Mouse (Mus musculus) limb, embryonic 11.5 days (tissue): ENCODE measurements around the gene Olfr457. TPM values are rescaled to one million over a fixed set of nuclear protein-coding genes. Genes with fewer than 3 reads are reported as not detected.

ENCODE experiments used
- ATAC-seq: fragments of 200-750 bp; cut with Nextera tagmentation; 2 replicates; pipeline ENCODE4 v1.8.0; 2017; ENCODE audit warnings: low read depth; ENCODE audit not compliant: insufficient number of reproducible peaks, low FRiP score, low TSS enrichment
- DNase-seq: peaks from one replicate; pipeline ENCODE4 v3.0.0-alpha.2; 2015; ENCODE audit warnings: low spot score
- H3K27ac ChIP-seq: fragments of 300-500 bp; sonication (generic); replicated peaks from 2 replicates; pipeline ENCODE4 v1.5.1; 2014; ENCODE audit warnings: low read depth, mild to moderate bottlenecking, low read length
- H3K27me3 ChIP-seq: fragments of 300-500 bp; sonication (generic); 2 replicates; pipeline ENCODE4 v1.6.1; 2014; ENCODE audit warnings: mild to moderate bottlenecking, low read length, mixed read lengths; ENCODE audit not compliant: control insufficient read depth, insufficient read depth
- H3K36me3 ChIP-seq: fragments of 300-500 bp; sonication (generic); 2 replicates; pipeline ENCODE4 v1.6.1; 2014; ENCODE audit warnings: mild to moderate bottlenecking, low read length, moderate library complexity, mixed read lengths; ENCODE audit not compliant: control insufficient read depth, insufficient read depth
- H3K4me1 ChIP-seq: fragments of 300-500 bp; sonication (generic); 2 replicates; pipeline ENCODE4 v1.6.1; 2014; ENCODE audit warnings: low read length, mixed read lengths; ENCODE audit not compliant: control insufficient read depth, insufficient read depth
- H3K4me2 ChIP-seq: fragments of 300-500 bp; sonication (generic); 2 replicates; pipeline ENCODE4 v1.6.1; 2014; ENCODE audit warnings: low read depth, mild to moderate bottlenecking, moderate library complexity; ENCODE audit not compliant: severe bottlenecking
- H3K4me3 ChIP-seq: fragments of 300-500 bp; sonication (generic); 2 replicates; pipeline ENCODE4 v1.5.1; 2014; ENCODE audit warnings: low read depth, low read length
- H3K9ac ChIP-seq: fragments of 300-500 bp; sonication (generic); 2 replicates; pipeline ENCODE4 v1.6.1; 2014; ENCODE audit warnings: mild to moderate bottlenecking, low read length
- H3K9me3 ChIP-seq: fragments of 300-500 bp; sonication (generic); 2 replicates; pipeline ENCODE4 v1.6.1; 2016; ENCODE audit warnings: low read length; ENCODE audit not compliant: control insufficient read depth
- WGBS: fragments of 180-500 bp; shearing (Covaris S2); extraction: QIAGEN DNeasy Blood & Tissue Kit; methylation state at CpG from one replicate; pipeline ENCODE4 v1.1.7; 2014; 5-methylcytosine and 5-hydroxymethylcytosine counted together
- polyA plus RNA-seq: library from polyadenylated mRNA; unstranded; fragments of >200 nt; fragmentation: Nextera tagmentation; extraction: Ambion mirVana; gene quantifications from 2 replicates; pipeline ENCODE4 v1.2.1, GENCODE M21; 2014

Olfr457 gene
- polyA plus RNA-seq, 1 experiment from 2014 or later: not detected

GRCm38 (mm10) chr6:42465096-42465495 lies 11.0 kb downstream of the Olfr457 start, which contains the start of gene Olfr458:
Gene Olfr458, minus strand, starts transcription at chr6:42465196.
- 81% methylated on average over 1 of the region's 1 CpGs for WGBS
- ATAC-seq: no peak
- no peaks in the 10 kb centered on the region for H3K9me3 ChIP-seq

GRCm38 (mm10) chr6:42447381-42447780 lies 28.8 kb downstream of the Olfr457 start:
- Histone ChIP-seq H3K36me3 (no peaks in the 10 kb centered on the region), H3K4me1 (no peaks in the 10 kb centered on the region), H3K4me2 (no peak overlapping the region), H3K9ac (no peak overlapping the region), H3K27me3 (no peaks in the 10 kb centered on the region), H3K4me3 (no peak overlapping the region), H3K27ac (no peak overlapping the region), H3K9me3 (no peaks in the 10 kb centered on the region)
- no peak for ATAC-seq
- 93% methylated on average over 2 of the region's 2 CpGs for WGBS
- DNase-seq: no peak

More at GRCm38 (mm10) chr6:42465096-42465495, 11.0 kb downstream of the Olfr457 start, which contains the start of gene Olfr458:
- Histone ChIP-seq H3K27ac (no peak within 1 kb of the TSS), H3K9ac (no peak within 1 kb of the TSS), H3K27me3 (no peaks in the 10 kb centered on the region), H3K4me1 (no peaks in the 10 kb centered on the region), H3K36me3 (no peaks in the 10 kb centered on the region), H3K4me3 (no peak within 1 kb of the TSS), H3K4me2 (no peak within 1 kb of the TSS)
- no peak for DNase-seq

- no peak overlapping the region for H3K4me2 ChIP-seq
- ATAC-seq: no peak
- no peaks in the 10 kb centered on the region for H3K4me1 ChIP-seq
- H3K9ac ChIP-seq: no peak overlapping the region
- no peak overlapping the region for H3K4me3 ChIP-seq
- no peaks in the 10 kb centered on the region for H3K27me3 ChIP-seq
- no peak overlapping the region for H3K27ac ChIP-seq
- H3K9me3 ChIP-seq: no peaks in the 10 kb centered on the region
- no peaks in the 10 kb centered on the region for H3K36me3 ChIP-seq
- WGBS: 81% methylated on average over 2 of the region's 2 CpGs
- DNase-seq: no peak
Measured at GRCm38 (mm10) chr6:42444491-42444890, 31.6 kb downstream of the Olfr457 start.

GRCm38 (mm10) chr6:42441395-42441794 lies 34.7 kb downstream of the Olfr457 start:
- ATAC-seq (no peak), DNase-seq (no peak)
- Histone ChIP-seq H3K9me3 (no peaks in the 10 kb centered on the region), H3K27ac (no peak overlapping the region), H3K4me3 (no peak overlapping the region), H3K36me3 (no peaks in the 10 kb centered on the region), H3K4me1 (no peaks in the 10 kb centered on the region), H3K27me3 (no peaks in the 10 kb centered on the region), H3K4me2 (no peak overlapping the region), H3K9ac (no peak overlapping the region)
- 82% methylated on average over 2 of the region's 2 CpGs for WGBS

DNA sequence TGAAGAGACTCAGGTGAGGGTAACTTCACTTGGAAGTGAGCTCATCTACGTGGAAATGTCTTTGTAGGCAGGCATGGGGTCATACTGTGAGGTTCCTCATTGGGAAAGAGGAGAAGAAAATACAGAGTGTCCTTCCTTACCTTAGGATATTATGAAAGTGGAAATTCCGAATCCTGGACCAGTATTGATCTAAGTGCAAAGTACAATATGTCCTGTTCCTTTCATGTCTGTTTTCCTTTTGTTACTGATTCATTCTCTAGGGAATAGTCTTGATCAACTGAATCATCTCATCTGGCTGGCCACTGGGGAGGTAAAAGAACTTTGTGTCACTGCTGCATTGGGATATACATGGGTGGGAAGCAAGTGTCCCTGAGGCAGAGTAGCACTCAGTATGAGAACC lies 40.6 kb downstream of the Olfr457 start:
- 85% methylated on average over 2 of the region's 2 CpGs for WGBS
- Histone ChIP-seq H3K27me3 (no peaks in the 10 kb centered on the region), H3K4me1 (no peaks in the 10 kb centered on the region), H3K9ac (no peak overlapping the region), H3K9me3 (no peaks in the 10 kb centered on the region), H3K27ac (no peak overlapping the region), H3K4me3 (no peak overlapping the region), H3K36me3 (no peaks in the 10 kb centered on the region), H3K4me2 (no peak overlapping the region)
- DNase-seq: no peak
- ATAC-seq: no peak

DNA sequence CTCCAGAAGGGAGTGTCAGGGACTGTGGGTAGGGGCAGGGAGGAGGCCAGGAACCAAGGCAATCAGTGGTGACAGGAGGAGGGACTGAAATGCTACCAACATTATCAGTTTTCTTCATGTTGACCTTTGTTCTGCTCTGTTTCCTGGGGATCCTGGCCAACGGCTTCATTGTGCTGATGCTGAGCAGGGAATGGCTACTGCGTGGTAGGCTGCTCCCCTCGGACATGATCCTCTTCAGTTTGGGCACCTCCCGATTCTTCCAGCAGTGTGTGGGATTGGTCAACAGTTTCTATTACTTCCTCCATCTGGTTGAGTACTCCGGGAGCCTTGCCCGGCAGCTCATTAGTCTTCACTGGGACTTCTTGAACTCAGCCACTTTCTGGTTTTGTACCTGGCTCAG lies 41.7 kb downstream of the Olfr457 start, which contains the start of gene Tas2r126:
TSS of gene Tas2r126 (plus strand) at position 90 of the 400 bp plus-strand sequence.
- WGBS: 83% methylated on average over 6 of the region's 6 CpGs

DNA sequence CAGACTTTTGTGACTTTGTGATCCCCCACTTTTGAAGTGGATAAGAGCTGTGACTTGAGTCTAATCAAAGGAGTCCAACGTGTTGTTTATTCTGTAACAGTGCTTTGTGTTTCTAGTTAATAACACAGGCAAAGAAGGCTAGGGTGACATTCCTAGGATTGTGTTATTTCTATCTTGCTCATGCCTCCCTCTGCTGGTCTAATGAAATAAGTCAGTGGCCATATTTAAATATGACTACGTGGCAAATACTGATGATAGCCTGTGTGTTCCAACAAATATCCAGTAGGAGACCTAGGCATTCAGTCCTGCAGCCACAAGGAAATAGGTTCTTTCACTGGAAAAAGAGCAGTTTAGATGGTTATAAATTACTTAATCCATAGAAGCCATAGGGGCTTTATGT lies 42.6 kb downstream of the Olfr457 start:
- no peaks in the 10 kb centered on the region for H3K36me3 ChIP-seq
- H3K4me2 ChIP-seq: no peak overlapping the region
- H3K27me3 ChIP-seq: no peaks in the 10 kb centered on the region
- no peaks in the 10 kb centered on the region for H3K4me1 ChIP-seq
- DNase-seq: no peak
- ATAC-seq: no peak
- 71% methylated on average over 2 of the region's 2 CpGs for WGBS
- H3K4me3 ChIP-seq: no peak overlapping the region
- H3K27ac ChIP-seq: no peak overlapping the region
- H3K9me3 ChIP-seq: no peaks in the 10 kb centered on the region
- H3K9ac ChIP-seq: no peak overlapping the region

More for the DNA sequence above, 41.7 kb downstream of the Olfr457 start, which contains the start of gene Tas2r126:
- Histone ChIP-seq H3K27ac (no peak within 1 kb of the TSS), H3K4me3 (no peak within 1 kb of the TSS), H3K4me1 (no peaks in the 10 kb centered on the region), H3K9ac (no peak within 1 kb of the TSS), H3K27me3 (no peaks in the 10 kb centered on the region), H3K4me2 (no peak within 1 kb of the TSS), H3K9me3 (no peaks in the 10 kb centered on the region), H3K36me3 (no peaks in the 10 kb centered on the region)
- no peak for ATAC-seq
- no peak for DNase-seq

- 86% methylated on average over 4 of the region's 4 CpGs for WGBS
- Histone ChIP-seq H3K4me2 (no peak overlapping the region), H3K4me3 (no peak overlapping the region), H3K27ac (no peak overlapping the region), H3K9me3 (no peaks in the 10 kb centered on the region), H3K9ac (no peak overlapping the region), H3K27me3 (no peaks in the 10 kb centered on the region), H3K4me1 (no peaks in the 10 kb centered on the region), H3K36me3 (no peaks in the 10 kb centered on the region)
- DNase-seq: no peak
- ATAC-seq: no peak
Measured at GRCm38 (mm10) chr6:42426337-42426736, 49.8 kb downstream of the Olfr457 start.

DNA sequence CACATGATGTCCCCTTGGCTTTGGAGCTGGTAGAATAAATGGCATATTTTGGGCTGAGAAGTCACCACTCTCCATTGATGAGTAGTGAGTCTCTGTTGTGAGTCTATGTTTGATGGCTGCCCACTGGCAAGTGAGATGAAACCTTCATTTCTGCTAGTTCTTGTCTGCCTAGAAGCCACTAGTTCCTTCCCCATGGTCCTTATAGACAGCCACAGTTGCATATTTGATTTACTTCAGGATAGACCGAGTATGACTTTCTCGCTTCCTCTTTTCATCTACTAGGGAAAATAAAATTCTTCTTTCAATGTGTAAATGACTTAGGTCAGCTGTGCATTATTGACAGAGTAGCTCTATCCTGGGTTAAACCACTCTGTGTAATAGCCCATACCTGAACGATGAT lies 51.7 kb downstream of the Olfr457 start:
- ATAC-seq: no peak

More for the DNA sequence above, 51.7 kb downstream of the Olfr457 start:
- Histone ChIP-seq H3K4me2 (no peak overlapping the region), H3K9me3 (no peaks in the 10 kb centered on the region), H3K27me3 (no peaks in the 10 kb centered on the region), H3K4me1 (no peaks in the 10 kb centered on the region), H3K27ac (no peak overlapping the region), H3K4me3 (no peak overlapping the region), H3K9ac (no peak overlapping the region), H3K36me3 (no peaks in the 10 kb centered on the region)
- 89% methylated on average over 3 of the region's 3 CpGs for WGBS
- DNase-seq: no peak
